Mouse (Mus musculus): ENCODE data around the gene 4930412O13Rik. TPM values are rescaled to one million over a fixed set of nuclear protein-coding genes. Genes with fewer than 3 reads are reported as not detected.

4930412O13Rik gene
- polyA plus RNA-seq, 1 experiment from 2014 or later, result not detected

- H3K27me3 ChIP-seq (ENCODE audit: control insufficient read depth, insufficient read depth, low read depth, low read length), result peaks cover 69% of the 10 kb centered on the region
- peak; percentile 15; the same call in 1 of the 2 replicates for ATAC-seq (ENCODE audit: low read depth)
- H3K9ac ChIP-seq (ENCODE audit: low read length), result peak overlapping the region; percentile 59
- H3K4me1 ChIP-seq (replicated peaks; ENCODE audit: control insufficient read depth, insufficient read depth, low read length), result peaks cover 26% of the 10 kb centered on the region
- H3K4me2 ChIP-seq (ENCODE audit: low read depth, low read length), result peak overlapping the region; percentile 99
- H3K36me3 ChIP-seq (ENCODE audit: control insufficient read depth, insufficient read depth, low read length), result no peaks in the 10 kb centered on the region
- peak overlapping the region; percentile 62 for H3K4me3 ChIP-seq (ENCODE audit: low read length)
- H3K9me3 ChIP-seq (ENCODE audit: control insufficient read depth, low read length), result no peaks in the 10 kb centered on the region
- no peak overlapping the region for H3K27ac ChIP-seq (ENCODE audit: low read length)
- under 1% methylated on average over 32 of the region's 33 CpGs for WGBS
Measured at GRCm38 (mm10) chr2:9878564-9879081, 2.4 kb upstream of the 4930412O13Rik start.

- H3K9me3 ChIP-seq (ENCODE audit: control insufficient read depth, low read length), result no peaks in the 10 kb centered on the region
- under 1% methylated on average over 22 of the region's 22 CpGs for WGBS
- H3K27me3 ChIP-seq (ENCODE audit: control insufficient read depth, insufficient read depth, low read depth, low read length), result peaks cover 66% of the 10 kb centered on the region
- H3K9ac ChIP-seq (ENCODE audit: low read length), result 0 out of 2 replicates have a peak overlapping the region, but pooled peaks have one; percentile 21
- peaks cover 26% of the 10 kb centered on the region for H3K4me1 ChIP-seq (replicated peaks; ENCODE audit: control insufficient read depth, insufficient read depth, low read length)
- no peaks in the 10 kb centered on the region for H3K36me3 ChIP-seq (ENCODE audit: control insufficient read depth, insufficient read depth, low read length)
- no peak overlapping the region for H3K27ac ChIP-seq (ENCODE audit: low read length)
- peak overlapping the region; percentile 99 for H3K4me2 ChIP-seq (ENCODE audit: low read depth, low read length)
- peak overlapping the region; percentile 62 for H3K4me3 ChIP-seq (ENCODE audit: low read length)
- ATAC-seq (ENCODE audit: low read depth), result peak; percentile 19; the same call in 1 of the 2 replicates
Measured at GRCm38 (mm10) chr2:9879092-9879491, 2.0 kb upstream of the 4930412O13Rik start.

GRCm38 (mm10) chr2:9879493-9879892 is 1.6 kb upstream of the 4930412O13Rik start:
- no peaks in the 10 kb centered on the region for H3K36me3 ChIP-seq (ENCODE audit: control insufficient read depth, insufficient read depth, low read length)
- H3K27ac ChIP-seq (ENCODE audit: low read length), result no peak overlapping the region
- H3K4me2 ChIP-seq (ENCODE audit: low read depth, low read length), result peak overlapping the region; percentile 99
- H3K4me3 ChIP-seq (ENCODE audit: low read length), result peak overlapping the region; percentile 62
- H3K27me3 ChIP-seq (ENCODE audit: control insufficient read depth, insufficient read depth, low read depth, low read length), result peaks cover 66% of the 10 kb centered on the region
- H3K9me3 ChIP-seq (ENCODE audit: control insufficient read depth, low read length), result no peaks in the 10 kb centered on the region
- peaks cover 26% of the 10 kb centered on the region for H3K4me1 ChIP-seq (replicated peaks; ENCODE audit: control insufficient read depth, insufficient read depth, low read length)
- 0% methylated on average over 21 of the region's 21 CpGs for WGBS
- H3K9ac ChIP-seq (ENCODE audit: low read length), result 0 out of 2 replicates have a peak overlapping the region, but pooled peaks have one; percentile 21
- ATAC-seq (ENCODE audit: low read depth), result peak; percentile 98

- 10% methylated on average over 11 of the region's 11 CpGs for WGBS
- Histone ChIP-seq H3K27ac (ENCODE audit: low read length) (no peak overlapping the region), H3K4me3 (ENCODE audit: low read length) (0 out of 2 replicates have a peak overlapping the region, but pooled peaks have one; percentile 3), H3K9ac (ENCODE audit: low read length) (no peak overlapping the region), H3K36me3 (ENCODE audit: control insufficient read depth, insufficient read depth, low read length) (no peaks in the 10 kb centered on the region), H3K4me2 (ENCODE audit: low read depth, low read length) (no peak overlapping the region), H3K4me1 (replicated peaks; ENCODE audit: control insufficient read depth, insufficient read depth, low read length) (peaks cover 26% of the 10 kb centered on the region), H3K9me3 (ENCODE audit: control insufficient read depth, low read length) (no peaks in the 10 kb centered on the region), H3K27me3 (ENCODE audit: control insufficient read depth, insufficient read depth, low read depth, low read length) (peaks cover 66% of the 10 kb centered on the region)
- ATAC-seq (ENCODE audit: low read depth), result no peak
Measured at GRCm38 (mm10) chr2:9880271-9880670, 781 bp upstream of the 4930412O13Rik start.

GRCm38 (mm10) chr2:9881611-9882023 is 565 bp downstream of the 4930412O13Rik start:
- Histone ChIP-seq H3K27ac (ENCODE audit: low read length) (no peak overlapping the region), H3K4me1 (replicated peaks; ENCODE audit: control insufficient read depth, insufficient read depth, low read length) (peaks cover 26% of the 10 kb centered on the region), H3K4me3 (ENCODE audit: low read length) (peak overlapping the region; percentile 37)

GRCm38 (mm10) chr2:9882371-9882925 is 1.4 kb downstream of the 4930412O13Rik start:
- Histone ChIP-seq H3K4me2 (ENCODE audit: low read depth, low read length) (peak overlapping the region; percentile 50), H3K9me3 (ENCODE audit: control insufficient read depth, low read length) (no peaks in the 10 kb centered on the region), H3K9ac (ENCODE audit: low read length) (no peak overlapping the region), H3K4me1 (replicated peaks; ENCODE audit: control insufficient read depth, insufficient read depth, low read length) (peaks cover 23% of the 10 kb centered on the region), H3K36me3 (ENCODE audit: control insufficient read depth, insufficient read depth, low read length) (no peaks in the 10 kb centered on the region), H3K4me3 (ENCODE audit: low read length) (peak overlapping the region; percentile 40), H3K27me3 (ENCODE audit: control insufficient read depth, insufficient read depth, low read depth, low read length) (peaks cover 69% of the 10 kb centered on the region), H3K27ac (ENCODE audit: low read length) (no peak overlapping the region)
- no peak for ATAC-seq (ENCODE audit: low read depth)
- WGBS, result under 1% methylated on average over 39 of the region's 39 CpGs

More at GRCm38 (mm10) chr2:9881611-9882023, 565 bp downstream of the 4930412O13Rik start:
- H3K9ac ChIP-seq (ENCODE audit: low read length), result no peak overlapping the region
- H3K4me2 ChIP-seq (ENCODE audit: low read depth, low read length), result peak overlapping the region; percentile 56
- H3K36me3 ChIP-seq (ENCODE audit: control insufficient read depth, insufficient read depth, low read length), result no peaks in the 10 kb centered on the region
- WGBS, result 5% methylated on average over 13 of the region's 13 CpGs
- no peak for ATAC-seq (ENCODE audit: low read depth)
- peaks cover 67% of the 10 kb centered on the region for H3K27me3 ChIP-seq (ENCODE audit: control insufficient read depth, insufficient read depth, low read depth, low read length)
- no peaks in the 10 kb centered on the region for H3K9me3 ChIP-seq (ENCODE audit: control insufficient read depth, low read length)

GRCm38 (mm10) chr2:9882926-9883802 is 2.1 kb downstream of the 4930412O13Rik start:
- H3K9ac ChIP-seq (ENCODE audit: low read length), result no peak overlapping the region
- whole genome bisulfite sequencing, result 2% methylated on average over 43 of the region's 43 CpGs
- peak overlapping the region; percentile 50 for H3K4me2 ChIP-seq (ENCODE audit: low read depth, low read length)
- H3K27ac ChIP-seq (ENCODE audit: low read length), result no peak overlapping the region
- H3K27me3 ChIP-seq (ENCODE audit: control insufficient read depth, insufficient read depth, low read depth, low read length), result peaks cover 68% of the 10 kb centered on the region
- peaks cover 18% of the 10 kb centered on the region for H3K4me1 ChIP-seq (replicated peaks; ENCODE audit: control insufficient read depth, insufficient read depth, low read length)
- no peaks in the 10 kb centered on the region for H3K36me3 ChIP-seq (ENCODE audit: control insufficient read depth, insufficient read depth, low read length)
- no peak for ATAC-seq (ENCODE audit: low read depth)
- H3K9me3 ChIP-seq (ENCODE audit: control insufficient read depth, low read length), result no peaks in the 10 kb centered on the region
- peak overlapping the region; percentile 40 for H3K4me3 ChIP-seq (ENCODE audit: low read length)

- Histone ChIP-seq H3K27ac (ENCODE audit: low read length) (no peak overlapping the region), H3K9ac (ENCODE audit: low read length) (no peak overlapping the region), H3K4me1 (replicated peaks; ENCODE audit: control insufficient read depth, insufficient read depth, low read length) (peaks cover 14% of the 10 kb centered on the region), H3K36me3 (ENCODE audit: control insufficient read depth, insufficient read depth, low read length) (no peaks in the 10 kb centered on the region), H3K9me3 (ENCODE audit: control insufficient read depth, low read length) (no peaks in the 10 kb centered on the region), H3K27me3 (ENCODE audit: control insufficient read depth, insufficient read depth, low read depth, low read length) (peaks cover 72% of the 10 kb centered on the region), H3K4me2 (ENCODE audit: low read depth, low read length) (peak overlapping the region; percentile 50; the same call in 1 of the 2 replicates), H3K4me3 (ENCODE audit: low read length) (peak overlapping the region; percentile 23)
- ATAC-seq (ENCODE audit: low read depth), result no peak
- 2% methylated on average over 27 of the region's 27 CpGs for WGBS
Measured at GRCm38 (mm10) chr2:9883803-9884532, 2.9 kb downstream of the 4930412O13Rik start.
